Mouse (Mus musculus) right cerebral cortex, adult 18-20 months (tissue): ENCODE measurements around the gene Sgsm3.
"Not testable (repeated sequence)": the region's sequence is repeated elsewhere in the genome, so short reads cannot be mapped to it uniquely, and the experiment has no call there.

Experiments
- DNase-seq: peaks from one replicate; pipeline ENCODE4 v3.0.0; 2022; ENCODE audit warnings: mixed read lengths

Sgsm3 gene

GRCm38 (mm10) chr15:80977620-80978334, at the start of gene Sgsm3:
TSS of gene Sgsm3 (plus strand) at chr15:80977765.
- DNase-seq: peak; percentile 90

GRCm38 (mm10) chr15:80928811-80929355, 48.7 kb upstream of the Sgsm3 start:
- DNase-seq: peak; percentile 20

GRCm38 (mm10) chr15:80930048-80930571, 47.5 kb upstream of the Sgsm3 start:
- DNase-seq: no peak

GRCm38 (mm10) chr15:80930676-80931320, 46.8 kb upstream of the Sgsm3 start:
- not testable (repeated sequence) for DNase-seq

GRCm38 (mm10) chr15:80931345-80931960, 46.1 kb upstream of the Sgsm3 start:
- DNase-seq: no peak

GRCm38 (mm10) chr15:80934841-80935240, 42.7 kb upstream of the Sgsm3 start:
- no peak for DNase-seq

GRCm38 (mm10) chr15:80936686-80937085, 40.9 kb upstream of the Sgsm3 start:
- DNase-seq: no peak

GRCm38 (mm10) chr15:80938615-80939014, 39.0 kb upstream of the Sgsm3 start:
- no peak for DNase-seq

GRCm38 (mm10) chr15:80939401-80939800, 38.2 kb upstream of the Sgsm3 start:
- DNase-seq: no peak

GRCm38 (mm10) chr15:80941468-80942040, 36.0 kb upstream of the Sgsm3 start:
- no peak for DNase-seq

- peak; percentile 15 for DNase-seq
These were observed 31.7 kb upstream of the Sgsm3 start for GRCm38 (mm10) chr15:80945851-80946250.

GRCm38 (mm10) chr15:80948145-80949135, 29.1 kb upstream of the Sgsm3 start, which contains the start of gene Adsl:
TSS of gene Adsl (plus strand) at chr15:80948490.
- DNase-seq: peak; percentile 86

GRCm38 (mm10) chr15:80949431-80949830, 28.1 kb upstream of the Sgsm3 start:
- no peak for DNase-seq

GRCm38 (mm10) chr15:80950055-80950454, 27.5 kb upstream of the Sgsm3 start:
- peak; percentile 23 for DNase-seq

- no peak for DNase-seq
These were observed 23.6 kb upstream of the Sgsm3 start for GRCm38 (mm10) chr15:80953971-80954370.

GRCm38 (mm10) chr15:80954861-80955260, 22.7 kb upstream of the Sgsm3 start:
- DNase-seq: no peak

GRCm38 (mm10) chr15:80955836-80956438, 21.6 kb upstream of the Sgsm3 start:
- peak; percentile 40 for DNase-seq

- DNase-seq: no peak
These were observed 8.2 kb upstream of the Sgsm3 start for GRCm38 (mm10) chr15:80969371-80969770.

GRCm38 (mm10) chr15:80974311-80974710, 3.3 kb upstream of the Sgsm3 start:
- no peak for DNase-seq

GRCm38 (mm10) chr15:80975666-80976065, 1.9 kb upstream of the Sgsm3 start:
- no peak for DNase-seq

- DNase-seq: no peak
These were observed 2.0 kb downstream of the Sgsm3 start for GRCm38 (mm10) chr15:80979611-80980010.
